Mouse (Mus musculus): ENCODE results near the gene Meioc.

Meioc gene

GRCm38 (mm10) chr11:102663416-102663815, at the start of gene Meioc:
Gene Meioc, plus strand, starts transcription at chr11:102663716.
- no peak for DNase-seq (ENCODE audit: low read depth, low spot score)

GRCm38 (mm10) chr11:102619449-102619848, 44.1 kb upstream of the Meioc start:
- DNase-seq (ENCODE audit: low read depth, low spot score): no peak

- no peak for DNase-seq (ENCODE audit: low read depth, low spot score)
Observed at GRCm38 (mm10) chr11:102623876-102624789, 39.4 kb upstream of the Meioc start.

- no peak for DNase-seq (ENCODE audit: low read depth, low spot score)
Observed at GRCm38 (mm10) chr11:102624888-102625407, 38.6 kb upstream of the Meioc start.

GRCm38 (mm10) chr11:102627171-102627931, 36.2 kb upstream of the Meioc start:
- DNase-seq (ENCODE audit: low read depth, low spot score): no peak

GRCm38 (mm10) chr11:102628529-102628928, 35.0 kb upstream of the Meioc start:
- no peak for DNase-seq (ENCODE audit: low read depth, low spot score)

- DNase-seq (ENCODE audit: low read depth, low spot score): no peak
Observed at GRCm38 (mm10) chr11:102629375-102629774, 34.1 kb upstream of the Meioc start.

- DNase-seq (ENCODE audit: low read depth, low spot score): no peak
Observed at GRCm38 (mm10) chr11:102630731-102631130, 32.8 kb upstream of the Meioc start.

- DNase-seq (ENCODE audit: low read depth, low spot score): no peak
Observed at GRCm38 (mm10) chr11:102631203-102631602, 32.3 kb upstream of the Meioc start.

- DNase-seq (ENCODE audit: low read depth, low spot score): no peak
Observed at GRCm38 (mm10) chr11:102632725-102633124, 30.8 kb upstream of the Meioc start.

GRCm38 (mm10) chr11:102633379-102633778, 30.1 kb upstream of the Meioc start:
- no peak for DNase-seq (ENCODE audit: low read depth, low spot score)

- no peak for DNase-seq (ENCODE audit: low read depth, low spot score)
Observed at GRCm38 (mm10) chr11:102636887-102637286, 26.6 kb upstream of the Meioc start.

GRCm38 (mm10) chr11:102643891-102644382, 19.6 kb upstream of the Meioc start:
- DNase-seq (ENCODE audit: low read depth, low spot score): no peak

GRCm38 (mm10) chr11:102646226-102646625, 17.3 kb upstream of the Meioc start:
- no peak for DNase-seq (ENCODE audit: low read depth, low spot score)

- DNase-seq (ENCODE audit: low read depth, low spot score): no peak
Observed at GRCm38 (mm10) chr11:102647885-102648284, 15.6 kb upstream of the Meioc start.

GRCm38 (mm10) chr11:102651381-102651780, 12.1 kb upstream of the Meioc start:
- no peak for DNase-seq (ENCODE audit: low read depth, low spot score)

- DNase-seq (ENCODE audit: low read depth, low spot score): no peak
Observed at GRCm38 (mm10) chr11:102652844-102653243, 10.7 kb upstream of the Meioc start.

- no peak for DNase-seq (ENCODE audit: low read depth, low spot score)
Observed at GRCm38 (mm10) chr11:102655888-102656287, 7.6 kb upstream of the Meioc start.

- DNase-seq (ENCODE audit: low read depth, low spot score): no peak
Observed at GRCm38 (mm10) chr11:102656326-102656926, 7.1 kb upstream of the Meioc start.

GRCm38 (mm10) chr11:102656931-102657330, 6.6 kb upstream of the Meioc start:
- DNase-seq (ENCODE audit: low read depth, low spot score): no peak

- no peak for DNase-seq (ENCODE audit: low read depth, low spot score)
Observed at GRCm38 (mm10) chr11:102665151-102665550, 1.6 kb downstream of the Meioc start.
